Mouse (Mus musculus) heart, postnatal 10 days (tissue): ENCODE results near the gene Plbd1. TPM values are rescaled to one million over a fixed set of nuclear protein-coding genes. Genes with fewer than 3 reads are reported as not detected.

ENCODE experiments used
- total RNA-seq, 2 experiments: library from RNA; stranded (reverse); gene quantifications; 2 replicates each; pipeline ENCODE4 v1.2.3; 2021

Gene Plbd1
- total RNA-seq, 2 experiments from 2014 or later = 34.2 to 37.9 TPM

Other genes with a start within 250 kb of the Plbd1 start
- gene E330021D16Rik, start 246.4 kb downstream of the Plbd1 start, total RNA-seq = not detected
- gene Atf7ip, start 155.8 kb downstream of the Plbd1 start, total RNA-seq = 100 to 1,000 TPM in 1 of 2 experiments, 10 to 100 TPM in 1; 93.8 to 103 TPM
- gene Gucy2c, start 119.8 kb upstream of the Plbd1 start, total RNA-seq = not detected
- 10 to 100 TPM; 20.5 to 22.3 TPM for gene Hist4h4, start 142.5 kb upstream of the Plbd1 start, total RNA-seq
- 10 to 100 TPM; 35.3 to 42.5 TPM for gene H2afj, start 146.3 kb upstream of the Plbd1 start, total RNA-seq
- 1 to 10 TPM; 1.0 to 1.8 TPM for gene BC049715, start 165.7 kb upstream of the Plbd1 start, total RNA-seq
- gene Wbp11, start 166.3 kb upstream of the Plbd1 start, total RNA-seq = 10 to 100 TPM; 79.6 to 85.0 TPM
- under 1 TPM; 0.17 TPM for gene Smco3, start 173.5 kb upstream of the Plbd1 start, total RNA-seq
- gene Art4, start 195.8 kb upstream of the Plbd1 start, total RNA-seq = 10 to 100 TPM; 11.9 to 13.2 TPM
- 100 to 1,000 TPM; 312 to 380 TPM for gene Mgp, start 213.9 kb upstream of the Plbd1 start, total RNA-seq